Mouse (Mus musculus): ENCODE data around the gene Sema3f.

DNA sequence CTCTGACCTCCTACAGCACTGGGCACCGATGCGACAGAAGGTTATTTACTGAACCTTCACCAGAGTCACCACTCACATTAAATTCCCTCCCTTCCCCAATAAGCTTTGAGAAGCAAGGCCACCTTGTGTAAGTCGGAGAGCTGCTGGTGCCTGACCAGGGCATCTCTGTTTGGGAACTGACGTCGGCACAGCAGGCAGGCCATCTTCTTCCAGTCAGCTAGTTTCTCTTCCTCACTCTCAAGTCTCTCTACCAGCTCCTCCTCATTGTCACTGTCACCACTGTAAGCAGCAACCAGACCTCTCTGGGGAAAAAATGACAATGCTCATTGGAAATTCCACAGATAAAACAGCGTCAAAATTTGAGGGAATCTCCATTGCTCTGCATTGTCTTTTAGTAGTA is 33.8 kb upstream of the Sema3f start:
- TF ChIP-seq CEBPB (IDR thresholded peaks at IDR 0.05; ENCODE audit: insufficient read depth, poor library complexity, severe bottlenecking) (no peak), TCF3 (IDR thresholded peaks at IDR 0.05; ENCODE audit: insufficient read length, low read depth) (no peak), POLR2A (IDR thresholded peaks at IDR 0.05; ENCODE audit: insufficient read length, low read depth) (no peak), MAX (IDR thresholded peaks at IDR 0.05; ENCODE audit: low read depth) (no peak), USF1 (IDR thresholded peaks at IDR 0.05; ENCODE audit: low read depth) (no peak), POLR2AphosphoS2 (IDR thresholded peaks at IDR 0.05; ENCODE audit: insufficient read length, low read depth) (no peak), TCF12 (IDR thresholded peaks at IDR 0.05; ENCODE audit: insufficient read depth, poor library complexity, severe bottlenecking) (no peak), E2F4 (IDR thresholded peaks at IDR 0.05; ENCODE audit: insufficient read depth) (no peak), MYOG (IDR thresholded peaks at IDR 0.05; ENCODE audit: control insufficient read depth in 1 of 3, insufficient read depth in 1 of 3, insufficient read length in 2 of 3, low read depth in 2 of 3) (no peak), SRF (IDR thresholded peaks at IDR 0.05; ENCODE audit: control insufficient read depth, insufficient read length, low read depth) (no peak)

All from myocyte (in vitro differentiated cells).